Mouse (Mus musculus) megakaryocyte-erythroid progenitor cell, adult 5 weeks (primary cell): ENCODE data around the gene Olfr419. TPM values are rescaled to one million over a fixed set of nuclear protein-coding genes. Genes with fewer than 3 reads are reported as not detected.

Experiments
- polyA plus RNA-seq: library from polyadenylated mRNA; stranded (reverse); fragments of >175 nt; gene quantifications from 2 replicates; pipeline ENCODE4 v1.2.3, GENCODE M21; 2012

Gene Olfr419
- not detected in 2 replicates for polyA plus RNA-seq

GRCm38 (mm10) chr1:174251961-174252360, at the start of gene Olfr419:
Gene Olfr419 (minus strand): TSS chr1:174252061.

Other genes starting within 250 kb of the Olfr419 start
- gene Ifi205, start 220.3 kb downstream of the Olfr419 start, polyA plus RNA-seq: 0.77 and 1.0 TPM in 2 replicates
- gene Olfr433, start 211.4 kb downstream of the Olfr419 start, polyA plus RNA-seq: not detected in 2 replicates
- not detected in 2 replicates for gene Olfr432, start 202.9 kb downstream of the Olfr419 start, polyA plus RNA-seq
- not detected in 2 replicates for gene Olfr430, start 185.5 kb downstream of the Olfr419 start, polyA plus RNA-seq
- not detected in 2 replicates for gene Olfr429, start 167.7 kb downstream of the Olfr419 start, polyA plus RNA-seq
- 0.10 TPM in 1 of 2 replicates, not detected in the other for gene Olfr427, start 155.2 kb downstream of the Olfr419 start, polyA plus RNA-seq
- 0.02 TPM in 1 of 2 replicates, not detected in the other for gene Olfr231, start 130.9 kb downstream of the Olfr419 start, polyA plus RNA-seq
- not detected in 2 replicates for gene Olfr424, start 120.5 kb downstream of the Olfr419 start, polyA plus RNA-seq
- not detected in 2 replicates for gene Olfr420, start 96.4 kb downstream of the Olfr419 start, polyA plus RNA-seq
- 0.28 and 0.40 TPM in 2 replicates for gene Spta1, start 79.3 kb downstream of the Olfr419 start, polyA plus RNA-seq
- not detected in 2 replicates for gene Mptx1, start 78.5 kb upstream of the Olfr419 start, polyA plus RNA-seq
- gene Olfr417, start 113.1 kb upstream of the Olfr419 start, polyA plus RNA-seq: 0.02 TPM in 1 of 2 replicates, not detected in the other
- not detected in 2 replicates for gene Olfr248, start 139.0 kb upstream of the Olfr419 start, polyA plus RNA-seq
- not detected in 2 replicates for gene Olfr414, start 172.0 kb upstream of the Olfr419 start, polyA plus RNA-seq
- not detected in 2 replicates for gene Olfr220, start 190.0 kb upstream of the Olfr419 start, polyA plus RNA-seq
- 0.28 and 0.34 TPM in 2 replicates for gene Fmn2, start 249.8 kb upstream of the Olfr419 start, polyA plus RNA-seq